Mouse (Mus musculus) lung, adult 2 months (tissue): ENCODE data around the gene Gtf2ird1. TPM values are rescaled to one million over a fixed set of nuclear protein-coding genes. Genes with fewer than 3 reads are reported as not detected.

Source experiments
- DNase-seq: peaks from one replicate; pipeline ENCODE4 v3.0.0; 2022
- H3K4me1 ChIP-seq: fragments of 200-500 bp; 2 replicates; pipeline ENCODE4 v1.6.1; 2011; ENCODE audit warnings: low read length; ENCODE audit not compliant: control insufficient read depth, insufficient read depth
- H3K4me3 ChIP-seq: fragments of 200-500 bp; replicated peaks from 2 replicates; pipeline ENCODE3; 2011; ENCODE audit warnings: low read depth, mild to moderate bottlenecking, control low read depth, low read length; ENCODE audit errors: extremely low read depth
- CTCF ChIP-seq: fragments of 200-500 bp; IDR thresholded peaks from 2 replicates; pipeline ENCODE4 v1.5.1; 2011; ENCODE audit warnings: mild to moderate bottlenecking, low read length, control low read depth; ENCODE audit not compliant: insufficient read depth
- POLR2A ChIP-seq: fragments of 200-500 bp; IDR thresholded peaks from 2 replicates; pipeline ENCODE4 v1.6.1; 2011; ENCODE audit warnings: low read depth, mild to moderate bottlenecking, control low read depth, low read length, borderline replicate concordance; ENCODE audit errors: extremely low read depth
- WGBS: fragments of 180-500 bp; shearing (Covaris S2); methylation state at CpG from one replicate; pipeline ENCODE4 v1.1.7; 2018; 5-methylcytosine and 5-hydroxymethylcytosine counted together
- polyA plus RNA-seq: library from polyadenylated mRNA; depleted of rRNA; stranded (reverse); fragments of >200 nt; gene quantifications from 2 replicates; pipeline ENCODE4 v1.2.3, GENCODE M21; 2012

The Gtf2ird1 gene
- polyA plus RNA-seq, 1 experiment: 23.4 TPM

DNA sequence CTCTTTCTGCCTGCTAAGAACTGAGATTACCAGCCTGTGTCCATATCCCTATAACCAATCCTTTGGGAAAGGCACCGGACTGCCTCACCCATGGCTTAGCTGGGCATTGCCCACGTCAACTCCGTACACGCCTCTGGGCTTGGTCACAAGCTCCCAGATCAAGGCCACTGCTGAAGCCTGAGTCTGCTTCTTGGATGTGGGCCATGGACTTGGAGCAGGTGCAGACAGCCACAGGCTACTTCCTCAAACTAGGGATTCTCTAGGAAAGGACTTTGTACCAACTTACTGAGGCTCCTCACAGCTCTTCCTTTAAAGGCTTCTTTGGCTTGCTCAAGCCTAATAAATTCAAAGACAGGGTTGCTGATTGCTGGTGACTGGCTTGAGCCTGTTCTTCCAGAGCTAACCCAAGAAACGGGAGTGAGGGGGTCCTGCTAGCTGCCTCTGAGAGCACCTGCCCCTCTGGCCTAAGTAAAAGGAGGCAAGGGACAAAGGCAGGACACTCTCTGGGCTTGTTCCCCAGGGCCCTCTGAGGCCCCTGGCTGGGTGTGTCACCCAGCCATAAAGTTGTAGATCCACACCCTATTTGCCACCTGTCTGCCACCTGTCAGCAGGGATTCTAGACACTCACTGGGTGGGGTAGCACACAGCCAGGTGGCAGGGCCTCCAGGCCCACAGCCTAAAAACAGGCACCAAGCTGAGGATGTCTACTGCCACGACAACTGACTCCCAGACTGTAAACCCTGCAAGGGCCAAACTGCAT lies 38.0 kb downstream of the Gtf2ird1 start:
- WGBS: 89% methylated on average over 6 of the region's 6 CpGs
- no peaks in the 10 kb centered on the region for H3K4me1 ChIP-seq
- no peak for DNase-seq
- TF ChIP-seq POLR2A (no peak), CTCF (no peak)
- no peak overlapping the region for H3K4me3 ChIP-seq

DNA sequence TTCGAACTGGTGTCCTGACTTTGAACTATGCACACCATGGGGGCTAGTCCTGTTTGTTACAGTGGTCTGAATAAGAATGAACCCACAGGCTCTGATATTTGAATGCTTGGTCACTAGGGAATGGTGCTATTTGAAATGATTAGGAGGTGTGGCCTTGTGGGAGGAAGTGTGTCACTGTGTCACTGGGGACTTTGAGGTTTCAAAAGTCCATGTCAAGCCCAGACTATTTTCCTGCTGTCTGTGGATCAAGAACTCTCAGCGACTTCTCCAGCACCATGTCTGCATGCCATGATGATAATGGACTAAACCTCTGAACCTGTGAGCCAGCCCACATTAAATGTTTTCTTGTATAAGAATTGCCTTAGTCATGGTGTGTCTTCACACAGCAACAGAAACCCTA lies 44.2 kb downstream of the Gtf2ird1 start:
- Histone ChIP-seq H3K4me3 (no peak overlapping the region), H3K4me1 (no peaks in the 10 kb centered on the region)
- WGBS: 74% methylated on average over 2 of the region's 2 CpGs
- no peak for DNase-seq
- TF ChIP-seq CTCF: no peak

DNA sequence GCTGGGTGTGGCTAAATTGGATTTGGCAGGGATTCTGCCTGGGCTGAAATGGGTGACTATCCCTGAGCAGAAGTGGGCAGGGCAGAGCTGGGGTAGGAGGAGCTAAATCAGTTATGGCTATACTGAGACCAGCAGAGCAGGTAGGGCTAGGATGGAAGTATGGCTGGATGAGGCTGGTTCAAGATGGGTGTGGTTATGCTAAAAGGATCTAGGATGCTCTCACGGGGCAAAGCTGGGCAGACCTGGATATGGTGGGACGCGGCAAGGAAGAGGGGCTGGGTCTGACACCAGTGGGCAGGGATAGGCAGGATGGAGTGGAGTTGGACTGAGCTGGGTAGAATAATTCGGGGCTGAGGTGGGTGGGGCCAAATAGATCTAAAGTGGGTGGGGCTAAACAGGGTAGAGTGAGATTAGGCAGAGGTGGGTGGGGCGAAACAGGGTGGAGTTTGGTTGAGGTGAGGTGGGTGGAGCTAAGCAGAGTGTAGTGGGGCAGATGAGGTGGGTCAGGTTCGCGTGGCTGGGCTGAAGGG lies 46.1 kb downstream of the Gtf2ird1 start:
- TF ChIP-seq CTCF (no peak), POLR2A (no peak)
- H3K4me3 ChIP-seq: no peak overlapping the region
- WGBS: 90% methylated on average over 7 of the region's 7 CpGs
- DNase-seq: no peak
- H3K4me1 ChIP-seq: no peaks in the 10 kb centered on the region

DNA sequence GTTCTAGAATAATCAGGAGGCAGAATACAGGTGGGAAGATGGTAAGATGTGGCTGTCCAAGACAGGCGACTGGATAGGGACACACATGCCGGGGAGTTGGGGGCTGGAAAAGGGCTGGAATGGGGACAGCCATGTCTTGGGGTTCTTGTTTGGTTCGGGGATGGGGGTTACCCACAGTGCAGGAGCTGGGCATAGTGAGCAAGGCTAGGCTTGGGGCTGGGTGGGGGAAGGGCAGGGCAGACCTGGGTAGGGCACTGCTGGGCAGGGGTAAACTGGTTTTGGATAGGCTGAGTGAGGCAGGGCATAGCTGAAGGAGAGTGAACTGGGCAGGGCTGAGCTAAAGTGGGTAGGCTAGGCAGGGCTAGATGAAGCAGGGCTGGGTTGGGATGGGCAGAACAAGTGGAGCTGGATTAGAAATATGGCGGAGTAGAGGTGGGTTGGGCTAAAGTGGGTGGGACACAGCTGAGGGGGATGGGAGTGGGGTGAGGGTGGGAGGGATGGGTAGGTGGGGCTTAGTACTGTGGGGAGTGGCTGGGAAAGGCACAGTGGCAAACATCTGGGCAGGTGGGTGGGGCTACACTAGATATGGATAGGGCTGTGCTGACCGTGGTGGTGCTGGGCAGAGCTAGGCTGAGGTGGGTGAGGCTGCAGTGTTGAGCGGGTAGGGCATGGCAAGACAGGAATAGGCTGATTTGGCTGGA lies 46.8 kb downstream of the Gtf2ird1 start:
- WGBS: 94% methylated on average over 6 of the region's 6 CpGs
- no peak for DNase-seq

DNA sequence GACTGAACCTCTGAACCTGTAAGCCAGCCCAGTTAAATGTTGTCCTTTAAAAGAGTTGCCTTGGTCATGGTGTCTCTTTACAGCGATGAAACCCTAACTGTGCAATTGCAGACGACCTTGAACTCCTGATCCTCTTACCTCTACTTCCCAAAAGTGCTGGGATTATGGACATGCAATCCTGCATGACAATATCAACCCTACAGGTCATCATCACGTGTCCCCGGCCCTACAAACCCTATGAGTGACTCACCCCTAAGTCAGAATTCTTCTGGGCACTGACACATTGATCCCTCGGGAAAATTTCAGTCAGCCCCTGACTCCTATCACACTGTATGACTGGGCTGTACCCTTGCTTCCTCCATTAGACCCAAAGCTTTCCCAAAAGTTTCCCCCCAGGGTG lies 48.4 kb downstream of the Gtf2ird1 start:
- no peak for TF ChIP-seq POLR2A
- TF ChIP-seq CTCF: no peak
- Histone ChIP-seq H3K4me3 (no peak overlapping the region), H3K4me1 (no peaks in the 10 kb centered on the region)
- WGBS: 86% methylated on average over 5 of the region's 5 CpGs
- DNase-seq: no peak

More for the DNA sequence above, 46.8 kb downstream of the Gtf2ird1 start:
- no peak for TF ChIP-seq POLR2A
- TF ChIP-seq CTCF: no peak
- Histone ChIP-seq H3K4me1 (no peaks in the 10 kb centered on the region), H3K4me3 (no peak overlapping the region)

DNA sequence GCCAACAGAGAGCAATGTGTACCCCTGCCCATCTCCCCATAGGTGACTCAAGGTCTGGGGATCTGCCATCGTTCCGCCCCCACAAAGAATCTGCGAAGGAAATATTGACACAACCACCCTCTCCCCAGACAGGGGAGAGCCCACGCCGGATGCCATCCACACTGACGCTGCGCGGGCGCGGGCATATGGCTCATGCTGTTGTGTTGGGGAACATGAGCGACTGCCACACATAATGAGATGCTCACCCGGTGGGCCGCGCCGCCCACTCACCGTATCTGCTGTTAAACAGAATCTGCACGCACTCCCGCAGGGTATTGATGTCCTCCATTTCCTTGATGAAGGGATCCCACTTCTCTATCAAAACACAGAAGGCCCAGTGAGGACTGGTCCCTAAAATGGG lies 54.7 kb downstream of the Gtf2ird1 start:
- DNase-seq: no peak
- no peaks in the 10 kb centered on the region for H3K4me1 ChIP-seq
- WGBS: 96% methylated on average over 18 of the region's 18 CpGs
- H3K4me3 ChIP-seq: no peak overlapping the region
- TF ChIP-seq POLR2A (no peak), CTCF (no peak)

DNA sequence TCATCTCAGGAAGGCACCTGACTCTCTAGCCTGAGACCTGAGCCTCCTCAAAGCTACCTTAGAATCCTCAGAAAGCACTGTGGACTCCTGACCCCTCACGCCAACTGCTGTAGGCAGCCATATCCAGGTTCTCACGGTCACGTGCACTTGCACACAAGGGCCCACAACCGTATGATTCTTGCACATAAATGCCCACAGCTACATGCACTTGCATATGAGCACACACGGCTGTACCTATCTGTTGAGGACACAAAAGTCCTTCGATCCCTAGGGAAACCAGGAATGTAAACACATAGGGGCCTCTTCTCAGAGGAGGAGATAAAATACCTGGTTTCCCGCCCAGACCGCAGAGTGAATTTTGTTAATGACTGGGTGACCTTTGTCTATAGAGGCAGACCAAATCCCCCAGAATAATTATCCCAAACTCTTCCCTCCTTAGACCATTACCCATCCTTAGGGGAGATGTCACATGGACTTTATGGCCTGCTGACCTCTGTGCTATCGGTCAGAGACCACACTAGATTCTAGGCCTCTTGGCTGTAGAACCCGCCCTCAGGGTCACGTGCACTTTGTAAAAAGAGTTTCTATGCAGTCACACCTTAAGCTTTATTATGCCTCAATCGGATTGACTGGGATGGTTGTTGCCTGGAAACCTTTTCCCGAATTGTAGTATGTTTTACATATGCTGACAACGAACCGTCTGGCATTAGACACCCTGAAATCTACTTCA lies 58.9 kb downstream of the Gtf2ird1 start:
- no peak for TF ChIP-seq POLR2A
- TF ChIP-seq CTCF: no peak
- DNase-seq: no peak
- 85% methylated on average over 15 of the region's 15 CpGs for WGBS
- no peak overlapping the region for H3K4me3 ChIP-seq
- peaks cover 3% of the 10 kb centered on the region for H3K4me1 ChIP-seq

DNA sequence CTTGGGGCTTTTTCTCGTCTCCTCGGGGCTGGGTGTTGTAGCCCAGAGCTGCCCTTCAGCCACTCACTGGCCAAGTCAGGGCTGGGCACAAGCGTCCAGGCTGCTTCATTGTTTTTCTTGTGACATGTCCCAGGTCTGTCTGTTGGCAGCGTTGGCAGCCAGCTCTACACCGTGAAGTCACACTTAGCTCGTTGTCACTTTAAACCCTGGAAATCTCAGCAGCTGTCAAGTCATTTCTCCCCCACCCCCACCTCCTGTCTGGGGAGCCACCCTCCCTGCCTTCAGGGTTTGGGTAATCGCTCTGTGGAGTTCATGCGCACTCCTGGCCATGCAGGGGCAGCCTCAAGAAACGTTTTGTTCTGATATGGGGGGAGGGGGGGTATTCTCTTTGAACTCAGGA lies 60.0 kb downstream of the Gtf2ird1 start:
- Histone ChIP-seq H3K4me1 (peaks cover 3% of the 10 kb centered on the region), H3K4me3 (no peak overlapping the region)
- DNase-seq: no peak
- WGBS: 41% methylated on average over 9 of the region's 9 CpGs
- TF ChIP-seq POLR2A: no peak
- TF ChIP-seq CTCF: no peak

DNA sequence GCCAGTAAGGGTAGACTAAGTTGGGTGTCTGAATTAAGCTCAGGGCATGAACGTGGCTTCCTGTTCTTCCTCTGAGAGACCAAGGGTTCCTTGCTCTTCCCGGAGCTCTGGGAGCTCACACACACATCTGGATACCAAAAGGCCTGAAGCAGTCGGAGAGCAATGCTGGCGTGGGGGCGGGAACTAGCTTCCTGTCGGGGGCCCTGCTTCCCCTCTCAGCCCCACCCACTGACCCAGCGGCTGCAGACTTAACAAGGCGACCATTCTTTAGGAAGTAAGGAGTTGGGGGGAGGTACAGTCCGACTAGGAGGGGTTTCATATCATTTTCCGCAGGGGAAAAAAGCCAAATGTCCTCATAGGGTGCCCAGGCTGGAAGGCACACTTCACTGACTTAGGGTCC lies 61.9 kb downstream of the Gtf2ird1 start:
- peaks cover 3% of the 10 kb centered on the region for H3K4me1 ChIP-seq
- TF ChIP-seq CTCF (no peak), POLR2A (no peak)
- WGBS: 18% methylated on average over 10 of the region's 10 CpGs
- H3K4me3 ChIP-seq: no peak overlapping the region
- DNase-seq: no peak

DNA sequence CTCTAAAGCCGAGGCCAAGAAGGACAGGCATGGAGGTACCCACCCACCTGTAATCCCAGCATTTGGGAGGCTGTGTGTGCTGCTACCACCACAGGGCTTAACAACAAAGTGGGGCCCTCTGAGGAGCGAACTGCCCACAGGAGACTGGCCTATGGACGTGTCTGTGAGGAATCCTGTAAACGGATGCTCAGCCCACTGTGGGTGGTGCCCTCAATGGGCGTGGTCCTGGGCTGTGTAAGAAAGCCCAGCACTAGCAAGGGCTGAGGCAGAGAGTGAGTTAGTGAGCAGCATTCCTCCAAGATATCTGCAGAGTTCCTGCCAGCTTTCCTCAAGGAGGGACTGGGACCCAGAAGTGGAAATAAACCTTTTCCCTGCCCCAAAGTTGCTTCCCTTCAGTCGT lies 62.9 kb downstream of the Gtf2ird1 start:
- DNase-seq: no peak
- TF ChIP-seq CTCF: no peak
- no peak for TF ChIP-seq POLR2A
- peaks cover 3% of the 10 kb centered on the region for H3K4me1 ChIP-seq

DNA sequence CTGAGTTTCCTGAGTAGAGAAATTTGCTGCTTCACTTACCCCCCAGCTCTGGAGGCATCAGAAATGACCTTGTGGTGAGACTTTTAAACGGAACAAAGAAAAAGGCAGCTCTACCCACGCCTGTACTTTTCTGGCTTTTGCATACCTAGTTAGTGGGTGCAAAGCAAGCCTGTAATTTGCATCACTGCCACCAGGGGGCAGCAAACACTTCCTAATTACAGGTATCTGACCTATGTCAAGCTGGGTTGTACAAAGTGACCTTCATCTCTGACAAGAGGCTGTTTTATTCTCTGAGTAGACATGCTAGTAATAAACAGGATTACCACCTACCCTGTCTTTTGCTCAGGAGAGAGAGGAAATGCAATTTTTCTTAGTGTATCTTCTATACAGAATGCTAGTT lies 71.4 kb downstream of the Gtf2ird1 start:
- Histone ChIP-seq H3K4me3 (no peak overlapping the region), H3K4me1 (no peaks in the 10 kb centered on the region; the same call in 1 of the 2 replicates)
- 61% methylated on average over 2 of the region's 2 CpGs for WGBS
- DNase-seq: peak; percentile 64
- TF ChIP-seq POLR2A (no peak), CTCF (peak; percentile 38)

More for the DNA sequence above, 62.9 kb downstream of the Gtf2ird1 start:
- WGBS: 57% methylated on average over 6 of the region's 6 CpGs
- no peak overlapping the region for H3K4me3 ChIP-seq
